ENCODE assay signal across 21 mouse cellular contexts in the genomic region with DNA sequence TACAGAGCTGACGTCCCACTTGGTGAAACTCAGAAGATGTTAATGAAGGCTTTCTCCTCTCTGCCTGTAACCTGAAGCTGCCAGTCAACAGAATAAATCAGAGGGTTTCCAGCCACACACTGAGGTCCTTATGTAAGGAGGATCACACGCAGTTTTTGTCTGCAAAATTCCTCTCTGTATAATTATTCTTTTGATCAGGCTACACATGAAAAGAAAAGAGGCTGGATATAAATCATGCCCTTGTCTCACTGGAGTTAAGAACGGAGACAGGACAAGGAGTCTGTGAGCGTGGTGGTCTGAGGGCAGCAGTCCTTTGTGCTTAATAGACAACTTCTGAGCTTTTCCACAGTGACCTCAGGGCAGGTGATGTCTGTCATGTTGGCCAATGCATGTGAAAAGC. TPM values are rescaled to one million over a fixed set of nuclear protein-coding genes. Genes with fewer than 3 reads are reported as not detected.
DNase-seq lines count a peak whose midpoint lies in the region; ATAC-seq lines count a peak whose summit lies in the region.
"Had no signal": no experiment of that assay in that cellular context is flagged by ENCODE, and none has a peak within 500 bp of the region (broad histone marks: within the 10 kb centered on the region; RNA-seq: fewer than 3 reads in every experiment).

No protein-coding gene starts in this region.

- no peak overlapping the region for H3K4me2 ChIP-seq in hindbrain, embryonic 12.5 days (replicated peaks)
- no peak overlapping the region for H3K4me2 ChIP-seq in hindbrain, embryonic 13.5 days
- H3K4me2 ChIP-seq in forebrain, embryonic 16.5 days (ENCODE audit: low read length), result no peak overlapping the region
- no peak overlapping the region for H3K4me2 ChIP-seq in midbrain, embryonic 15.5 days
- H3K4me2 ChIP-seq: intestine, embryonic 15.5 days; liver, embryonic 11.5 days; midbrain, embryonic 12.5 days had no signal

- no peak overlapping the region for H3K4me3 ChIP-seq in hindbrain, embryonic 12.5 days
- H3K4me3 ChIP-seq in hindbrain, embryonic 13.5 days, result no peak overlapping the region
- H3K4me3 ChIP-seq in forebrain, embryonic 16.5 days (replicated peaks; ENCODE audit: low read length), result no peak overlapping the region
- H3K4me3 ChIP-seq in midbrain, embryonic 15.5 days, result no peak overlapping the region
- H3K4me3 ChIP-seq: intestine, embryonic 15.5 days; midbrain, embryonic 12.5 days had no signal

- WGBS in hindbrain, embryonic 12.5 days, result 13% methylated on average over 4 of the region's 4 CpGs
- WGBS in hindbrain, embryonic 13.5 days, result 9% methylated on average over 4 of the region's 4 CpGs
- WGBS in forebrain, embryonic 16.5 days, result 7% methylated on average over 4 of the region's 4 CpGs
- WGBS in midbrain, embryonic 15.5 days, result 9% methylated on average over 4 of the region's 4 CpGs

- peaks cover 26% of the 10 kb centered on the region for H3K4me1 ChIP-seq in hindbrain, embryonic 12.5 days
- H3K4me1 ChIP-seq in hindbrain, embryonic 13.5 days (replicated peaks), result peaks cover 29% of the 10 kb centered on the region
- peaks cover 15% of the 10 kb centered on the region for H3K4me1 ChIP-seq in forebrain, embryonic 16.5 days (replicated peaks; ENCODE audit: control insufficient read depth, insufficient read depth, low read length)
- H3K4me1 ChIP-seq in midbrain, embryonic 15.5 days, result peaks cover 5% of the 10 kb centered on the region; the same call in 1 of the 2 replicates

- peak; percentile 66 for ATAC-seq in hindbrain, embryonic 12.5 days (ENCODE audit: low FRiP score)
- ATAC-seq in hindbrain, embryonic 13.5 days (ENCODE audit: low FRiP score), result no peak
- ATAC-seq in forebrain, embryonic 16.5 days, result peak; percentile 33; the same call in 1 of the 2 replicates
- ATAC-seq in midbrain, embryonic 15.5 days (replicated peaks), result peak; percentile 41; the same call in 1 of the 2 replicates
- ATAC-seq in erythroid progenitor cell, adult 5-6 weeks (replicated peaks; ENCODE audit: low FRiP score, poor library complexity, severe bottlenecking), result no peak
- ATAC-seq: intestine, embryonic 15.5 days had no signal

- H3K36me3 ChIP-seq in hindbrain, embryonic 12.5 days, result no peaks in the 10 kb centered on the region
- H3K36me3 ChIP-seq in hindbrain, embryonic 13.5 days, result no peaks in the 10 kb centered on the region
- H3K36me3 ChIP-seq in forebrain, embryonic 16.5 days (ENCODE audit: control insufficient read depth, insufficient read depth), result no peaks in the 10 kb centered on the region
- no peaks in the 10 kb centered on the region for H3K36me3 ChIP-seq in midbrain, embryonic 15.5 days (replicated peaks)
- H3K36me3 ChIP-seq: G1E; intestine, embryonic 15.5 days; midbrain, embryonic 12.5 days had no signal

- H3K9me3 ChIP-seq in hindbrain, embryonic 12.5 days (replicated peaks), result no peaks in the 10 kb centered on the region
- H3K9me3 ChIP-seq in hindbrain, embryonic 13.5 days, result no peaks in the 10 kb centered on the region
- H3K9me3 ChIP-seq in forebrain, embryonic 16.5 days (ENCODE audit: control insufficient read depth, low read length), result no peaks in the 10 kb centered on the region
- no peaks in the 10 kb centered on the region for H3K9me3 ChIP-seq in midbrain, embryonic 15.5 days
- H3K9me3 ChIP-seq: G1E; intestine, embryonic 15.5 days; midbrain, embryonic 12.5 days had no signal

- peak; percentile 66 for DNase-seq in embryo, embryonic 11 days
- no peak for DNase-seq in gastrocnemius, adult 8-10 months (ENCODE audit: low spot score in 2 of 2)
- DNase-seq in cerebellum, adult 18-20 months, result no peak
- DNase-seq: adrenal gland, postnatal 10 days; cerebellum, postnatal 14 days; heart, postnatal 10 days had no signal

- no peaks in the 10 kb centered on the region for H3K27me3 ChIP-seq in hindbrain, embryonic 12.5 days
- no peaks in the 10 kb centered on the region for H3K27me3 ChIP-seq in hindbrain, embryonic 13.5 days
- no peaks in the 10 kb centered on the region for H3K27me3 ChIP-seq in forebrain, embryonic 16.5 days (replicated peaks; ENCODE audit: control insufficient read depth, insufficient read depth, low read length)
- H3K27me3 ChIP-seq in midbrain, embryonic 15.5 days (replicated peaks), result no peaks in the 10 kb centered on the region
- H3K27me3 ChIP-seq: intestine, embryonic 15.5 days; midbrain, embryonic 12.5 days had no signal

- H3K9ac ChIP-seq in hindbrain, embryonic 12.5 days, result no peak overlapping the region
- no peak overlapping the region for H3K9ac ChIP-seq in hindbrain, embryonic 13.5 days
- H3K9ac ChIP-seq in forebrain, embryonic 16.5 days (replicated peaks; ENCODE audit: low read depth, low read length), result no peak overlapping the region
- H3K9ac ChIP-seq in midbrain, embryonic 15.5 days, result no peak overlapping the region
- H3K9ac ChIP-seq: intestine, embryonic 15.5 days; midbrain, embryonic 12.5 days had no signal

- no peak overlapping the region for H3K27ac ChIP-seq in hindbrain, embryonic 12.5 days
- no peak overlapping the region for H3K27ac ChIP-seq in hindbrain, embryonic 13.5 days
- H3K27ac ChIP-seq in forebrain, embryonic 16.5 days (ENCODE audit: low read length), result no peak overlapping the region
- 0 out of 2 replicates have a peak overlapping the region, but pooled peaks have one; percentile 21 for H3K27ac ChIP-seq in midbrain, embryonic 15.5 days
- H3K27ac ChIP-seq: intestine, embryonic 15.5 days; midbrain, embryonic 12.5 days had no signal

RNA-seq across cellular contexts. Expression of a gene that starts 32.7 kb away (rescaled TPM):
- not detected in 2 replicates for polyA plus RNA-seq in hindbrain, embryonic 12.5 days (2016; fragmentation: Nextera tagmentation; extraction: Ambion mirVana)
- not detected in 2 replicates for polyA plus RNA-seq in hindbrain, embryonic 13.5 days (2015; fragmentation: Nextera tagmentation; extraction: Ambion mirVana)
- not detected in 2 replicates for polyA plus RNA-seq in forebrain, embryonic 16.5 days (2015; fragmentation: Nextera tagmentation; extraction: Ambion mirVana)
- not detected in 2 replicates for polyA plus RNA-seq in midbrain, embryonic 15.5 days (2015; fragmentation: Nextera tagmentation; extraction: Ambion mirVana)
- not detected for total RNA-seq in gastrocnemius, adult 8-10 months (2022)
- total RNA-seq in erythroid progenitor cell, adult 5-6 weeks (2015; ENCODE audit: low replicate concordance), result not detected in 2 replicates
- not detected in 2 replicates for total RNA-seq in erythroid progenitor cell, adult 5-6 weeks (2017; ENCODE audit: low replicate concordance)
- total RNA-seq: adrenal gland, postnatal 10 days; G1E; gastrocnemius, adult 18-20 months; heart, adult 8-10 months; heart, postnatal 10 days; left cerebral cortex, adult 18-20 months had no signal
- polyA plus RNA-seq: G1E; intestine, embryonic 15.5 days; large intestine, adult 2 months; liver, embryonic 11.5 days; lung, embryonic 16.5 days; midbrain, embryonic 12.5 days; stomach, embryonic 14.5 days had no signal

Comparison
In these comparisons a context has a peak if more than half of its experiments do, and no peak if none do; other contexts are left out.
1. ATAC-seq: peak in hindbrain, embryonic 12.5 days (single experiment), forebrain, embryonic 16.5 days (single experiment) and midbrain, embryonic 15.5 days (single experiment); none in hindbrain, embryonic 13.5 days (single experiment) and erythroid progenitor cell, adult 5-6 weeks (single experiment).